Mouse (Mus musculus) ES-Bruce4 (cell line): Measurements from ENCODE around the gene Dync2li1.

Experiments
- CTCF ChIP-seq: IDR thresholded peaks from one replicate; pipeline ENCODE4 v1.8.1; 2011; ENCODE audit warnings: low read depth, low read length
- EP300 ChIP-seq: IDR thresholded peaks from 2 replicates; pipeline ENCODE4 v1.6.1; 2011; ENCODE audit warnings: low read depth, low read length; ENCODE audit not compliant: insufficient read depth

DNA sequence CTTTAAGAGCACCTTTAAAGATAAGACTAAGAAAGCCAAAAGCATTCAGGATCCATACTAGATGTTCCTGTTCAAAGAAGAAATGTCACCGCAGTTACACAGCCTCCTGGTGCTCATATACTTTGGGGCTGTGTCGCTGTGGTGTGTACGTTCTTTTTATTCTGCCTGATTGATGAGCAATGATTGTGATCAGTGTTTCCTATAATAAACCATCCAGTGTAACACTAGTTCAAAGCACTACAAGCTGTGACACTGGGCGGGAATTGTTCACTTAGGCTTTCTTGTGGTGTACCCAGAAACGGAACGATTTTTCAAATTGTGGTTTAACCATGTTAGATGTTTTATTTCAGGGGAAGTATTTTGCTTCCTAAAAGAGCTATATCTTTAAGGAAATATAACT lies 5.5 kb downstream of the Dync2li1 start:
- TF ChIP-seq CTCF (no peak), EP300 (no peak)
